Mouse (Mus musculus) kidney, adult 2 months (tissue): ENCODE data around the gene Rpusd3.

Source experiments
- CTCF ChIP-seq: fragments of 200-500 bp; conservative IDR thresholded peaks from 2 replicates; pipeline ENCODE4 v1.5.1; 2011; ENCODE audit warnings: low read depth, mild to moderate bottlenecking, control low read depth, low read length, moderate library complexity, mixed read lengths; ENCODE audit not compliant: insufficient read depth, insufficient read length
- POLR2A ChIP-seq: fragments of 200-500 bp; IDR thresholded peaks from one replicate; pipeline ENCODE4 v1.6.1; 2011; ENCODE audit warnings: low read depth, low read length, control low read depth

DNA sequence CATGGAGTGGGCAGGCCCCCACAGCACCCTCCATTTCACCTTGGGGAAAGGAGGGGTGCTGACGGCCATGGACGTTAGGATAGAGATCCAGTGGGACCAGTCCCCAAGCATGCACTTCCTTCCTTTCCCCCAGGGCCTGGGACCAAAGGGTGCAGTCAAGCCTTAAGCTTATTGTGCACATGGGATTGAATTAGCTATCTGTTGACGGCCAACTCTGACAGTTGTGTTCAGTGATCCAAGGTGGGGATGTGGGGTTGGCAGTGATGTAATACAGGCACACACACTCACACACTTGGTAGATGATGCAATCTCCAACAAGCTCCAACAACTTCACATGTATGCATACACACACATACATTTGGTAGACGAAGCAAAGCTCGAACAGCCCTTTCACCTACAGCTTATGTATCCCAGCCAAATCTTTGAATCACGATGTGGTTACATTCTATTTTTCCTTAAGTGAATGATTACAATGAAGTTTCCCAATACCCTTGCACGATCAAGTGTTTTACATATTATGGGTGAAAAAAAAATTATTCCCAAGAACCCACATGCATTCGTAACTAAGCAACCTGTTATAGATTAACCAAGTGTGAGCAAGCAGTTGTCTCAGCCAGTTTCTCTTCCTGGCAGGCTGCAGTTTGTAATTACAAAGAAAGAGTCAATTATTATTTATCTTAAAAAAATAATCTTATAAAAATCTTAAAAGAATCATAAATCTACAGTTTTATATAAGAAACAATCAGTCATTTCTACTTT, 25.2 kb upstream of the Rpusd3 start:
- TF ChIP-seq POLR2A: no peak
- no peak for TF ChIP-seq CTCF
